Mouse (Mus musculus) kidney, postnatal 0 days (tissue): ENCODE results near the gene Dnajc11. TPM values are rescaled to one million over a fixed set of nuclear protein-coding genes. Genes with fewer than 3 reads are reported as not detected.

Experiments
- ATAC-seq: fragments of 200-750 bp; cut with Nextera tagmentation; replicated peaks from 2 replicates; pipeline ENCODE4 v1.8.0; 2017; ENCODE audit warnings: low read depth, moderate number of reproducible peaks, moderate TSS enrichment, moderate library complexity; ENCODE audit not compliant: low FRiP score
- DNase-seq: peaks from one replicate; pipeline ENCODE4 v3.0.0-alpha.2; 2016; ENCODE audit warnings: low spot score
- H3K27ac ChIP-seq: fragments of 300-500 bp; sonication (generic); 2 replicates; pipeline ENCODE4 v1.5.1; 2014; ENCODE audit warnings: mild to moderate bottlenecking
- H3K27me3 ChIP-seq: fragments of 300-500 bp; sonication (generic); 2 replicates; pipeline ENCODE4 v1.6.1; 2014; ENCODE audit warnings: low read length, mixed read lengths; ENCODE audit not compliant: insufficient read depth
- H3K36me3 ChIP-seq: fragments of 300-500 bp; sonication (generic); 2 replicates; pipeline ENCODE4 v1.6.1; 2014; ENCODE audit warnings: low read length, mixed read lengths; ENCODE audit not compliant: insufficient read depth
- H3K4me1 ChIP-seq: fragments of 300-500 bp; sonication (generic); replicated peaks from 2 replicates; pipeline ENCODE4 v1.6.1; 2014; ENCODE audit warnings: antibody characterized with exemption, low read length, mixed read lengths; ENCODE audit not compliant: insufficient read depth
- H3K4me2 ChIP-seq: fragments of 300-500 bp; sonication (generic); 2 replicates; pipeline ENCODE4 v1.6.1; 2014; ENCODE audit warnings: mild to moderate bottlenecking, low read length, moderate library complexity, mixed read lengths
- H3K4me3 ChIP-seq: fragments of 300-500 bp; sonication (generic); replicated peaks from 2 replicates; pipeline ENCODE4 v1.5.1; 2014; ENCODE audit warnings: low read depth, low read length
- H3K9ac ChIP-seq: fragments of 300-500 bp; sonication (generic); 2 replicates; pipeline ENCODE4 v1.6.1; 2014; ENCODE audit warnings: low read depth, low read length
- H3K9me3 ChIP-seq: fragments of 300-500 bp; sonication (generic); replicated peaks from 2 replicates; pipeline ENCODE4 v1.6.1; 2016; ENCODE audit warnings: low read length, inconsistent platforms, mixed read lengths
- CTCF ChIP-seq: IDR thresholded peaks from 2 replicates; pipeline ENCODE4 v1.5.1; 2016; ENCODE audit warnings: antibody characterized with exemption, low read depth, mild to moderate bottlenecking, moderate library complexity
- WGBS: fragments of 180-500 bp; shearing (Covaris S2); extraction: QIAGEN DNeasy Blood & Tissue Kit; methylation state at CpG from one replicate; pipeline ENCODE4 v1.1.7; 2014; 5-methylcytosine and 5-hydroxymethylcytosine counted together
- polyA plus RNA-seq: library from polyadenylated mRNA; unstranded; fragments of >200 nt; fragmentation: Nextera tagmentation; extraction: Ambion mirVana; gene quantifications from 2 replicates; pipeline ENCODE4 v1.2.1, GENCODE M21; 2015

The Dnajc11 gene
- polyA plus RNA-seq, 1 experiment from 2014 or later = 48.4 TPM

GRCm38 (mm10) chr4:151922124-151922523, 11.4 kb upstream of the Dnajc11 start:
- no peak overlapping the region for H3K9ac ChIP-seq
- no peak for TF ChIP-seq CTCF
- no peaks in the 10 kb centered on the region for H3K27me3 ChIP-seq
- ATAC-seq = no peak
- no peak for DNase-seq
- H3K27ac ChIP-seq = no peak overlapping the region
- H3K4me3 ChIP-seq = no peak overlapping the region
- H3K4me2 ChIP-seq = no peak overlapping the region
- no peaks in the 10 kb centered on the region for H3K4me1 ChIP-seq
- H3K36me3 ChIP-seq = no peaks in the 10 kb centered on the region
- H3K9me3 ChIP-seq = no peaks in the 10 kb centered on the region
- 98% methylated on average over 3 of the region's 3 CpGs for WGBS

- no peak overlapping the region for H3K27ac ChIP-seq
- peaks cover 9% of the 10 kb centered on the region; the same call in 1 of the 2 replicates for H3K4me1 ChIP-seq
- TF ChIP-seq CTCF = no peak
- H3K36me3 ChIP-seq = 0 out of 2 replicates have a peak, but pooled peaks cover 5% of the 10 kb centered on the region
- H3K27me3 ChIP-seq = no peaks in the 10 kb centered on the region
- peak overlapping the region; percentile 30; the same call in 1 of the 2 replicates for H3K4me2 ChIP-seq
- no peak overlapping the region for H3K9ac ChIP-seq
- ATAC-seq (peak; percentile 43), DNase-seq (no peak)
- WGBS = 81% methylated on average over 13 of the region's 13 CpGs
- peak overlapping the region; percentile 100; the same call in 1 of the 2 replicates for H3K4me3 ChIP-seq
- no peaks in the 10 kb centered on the region for H3K9me3 ChIP-seq
These were observed 651 bp upstream of the Dnajc11 start for GRCm38 (mm10) chr4:151932576-151933504.

GRCm38 (mm10) chr4:151934215-151934572, 703 bp downstream of the Dnajc11 start:
- peak overlapping the region; percentile 93 for H3K4me2 ChIP-seq
- peaks cover 9% of the 10 kb centered on the region; the same call in 1 of the 2 replicates for H3K4me1 ChIP-seq
- H3K4me3 ChIP-seq = peak overlapping the region; percentile 100
- no peak for DNase-seq
- no peaks in the 10 kb centered on the region for H3K27me3 ChIP-seq
- WGBS = under 1% methylated on average over 23 of the region's 23 CpGs
- peak overlapping the region; percentile 58; the same call in 1 of the 2 replicates for H3K27ac ChIP-seq
- no peaks in the 10 kb centered on the region for H3K9me3 ChIP-seq
- ATAC-seq = peak; percentile 1; the same call in 1 of the 2 replicates
- TF ChIP-seq CTCF = no peak
- H3K9ac ChIP-seq = peak overlapping the region; percentile 98
- 0 out of 2 replicates have a peak, but pooled peaks cover 5% of the 10 kb centered on the region for H3K36me3 ChIP-seq

GRCm38 (mm10) chr4:151937441-151937840, 4.0 kb downstream of the Dnajc11 start:
- DNase-seq = no peak
- no peak for TF ChIP-seq CTCF

GRCm38 (mm10) chr4:151938089-151938488, 4.6 kb downstream of the Dnajc11 start:
- DNase-seq (no peak), ATAC-seq (no peak)
- TF ChIP-seq CTCF = no peak
- no peak overlapping the region for H3K4me2 ChIP-seq
- no peak overlapping the region for H3K27ac ChIP-seq
- 0 out of 2 replicates have a peak, but pooled peaks cover 5% of the 10 kb centered on the region for H3K36me3 ChIP-seq
- H3K27me3 ChIP-seq = no peaks in the 10 kb centered on the region
- no peaks in the 10 kb centered on the region for H3K9me3 ChIP-seq
- WGBS = 80% methylated on average over 3 of the region's 3 CpGs
- peaks cover 9% of the 10 kb centered on the region; the same call in 1 of the 2 replicates for H3K4me1 ChIP-seq
- no peak overlapping the region for H3K4me3 ChIP-seq
- no peak overlapping the region for H3K9ac ChIP-seq

More at GRCm38 (mm10) chr4:151937441-151937840, 4.0 kb downstream of the Dnajc11 start:
- ATAC-seq = no peak; the same call in 1 of the 2 replicates
- Histone ChIP-seq H3K36me3 (0 out of 2 replicates have a peak, but pooled peaks cover 5% of the 10 kb centered on the region), H3K27ac (no peak overlapping the region), H3K4me2 (no peak overlapping the region), H3K4me3 (no peak overlapping the region), H3K4me1 (peaks cover 9% of the 10 kb centered on the region; the same call in 1 of the 2 replicates), H3K27me3 (no peaks in the 10 kb centered on the region), H3K9ac (no peak overlapping the region), H3K9me3 (no peaks in the 10 kb centered on the region)
- 75% methylated on average over 13 of the region's 13 CpGs for WGBS

- WGBS = 88% methylated on average over 11 of the region's 11 CpGs
- Histone ChIP-seq H3K4me2 (no peak overlapping the region), H3K4me3 (no peak overlapping the region), H3K9me3 (no peaks in the 10 kb centered on the region), H3K27me3 (no peaks in the 10 kb centered on the region), H3K36me3 (peaks cover under 1% of the 10 kb centered on the region), H3K4me1 (no peaks in the 10 kb centered on the region), H3K9ac (no peak overlapping the region), H3K27ac (no peak overlapping the region)
- DNase-seq = no peak
- no peak for TF ChIP-seq CTCF
- no peak for ATAC-seq
These were observed 12.7 kb downstream of the Dnajc11 start for GRCm38 (mm10) chr4:151946211-151946610.
